Mouse (Mus musculus): ENCODE measurements around the gene Dnaic2. TPM values are rescaled to one million over a fixed set of nuclear protein-coding genes. Genes with fewer than 3 reads are reported as not detected.
A peak's percentile ranks its signal among the peaks of the same experiment; 100 is the strongest.

The Dnaic2 gene
- total RNA-seq, 4 experiments from 2014 or later = 0.47 TPM; not detected in 3

DNA sequence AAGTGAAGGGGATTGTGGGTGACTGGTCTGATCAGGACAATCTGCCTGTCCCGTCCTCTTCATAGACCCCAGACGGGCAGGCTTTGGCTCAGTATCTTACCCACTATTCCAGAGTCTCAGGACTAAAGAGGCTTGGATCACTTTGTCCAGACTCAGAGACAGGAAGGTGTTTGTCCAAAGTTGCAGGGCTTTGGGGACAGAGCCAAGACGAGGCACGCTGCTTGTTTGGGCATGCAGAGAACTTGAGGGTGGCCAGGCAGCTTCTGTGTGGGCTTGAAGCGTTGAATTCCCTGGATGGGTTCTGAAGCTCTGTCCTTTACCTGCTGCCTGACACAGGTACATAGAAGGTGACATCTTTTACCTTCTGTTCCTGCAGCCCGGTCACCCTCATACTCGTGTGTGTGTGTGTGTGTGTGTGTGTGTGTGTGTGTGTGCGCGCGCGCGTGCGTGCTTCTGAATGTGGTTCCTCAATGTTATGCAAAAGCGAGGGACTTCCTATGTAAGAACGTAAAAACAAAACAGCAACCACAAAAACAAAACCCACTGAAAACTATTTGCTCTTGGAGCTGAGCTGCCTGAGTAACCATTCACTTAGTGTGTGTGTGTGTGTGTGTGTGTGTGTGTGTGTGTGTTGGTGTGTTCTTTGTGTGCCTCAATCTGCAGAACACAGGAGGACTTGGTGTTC lies 24.8 kb upstream of the Dnaic2 start:
- DNase-seq (ENCODE audit: low spot score) = no peak

- no peak for DNase-seq (ENCODE audit: low spot score)
Observed at GRCm38 (mm10) chr11:114702996-114703361, 24.2 kb upstream of the Dnaic2 start.

DNA sequence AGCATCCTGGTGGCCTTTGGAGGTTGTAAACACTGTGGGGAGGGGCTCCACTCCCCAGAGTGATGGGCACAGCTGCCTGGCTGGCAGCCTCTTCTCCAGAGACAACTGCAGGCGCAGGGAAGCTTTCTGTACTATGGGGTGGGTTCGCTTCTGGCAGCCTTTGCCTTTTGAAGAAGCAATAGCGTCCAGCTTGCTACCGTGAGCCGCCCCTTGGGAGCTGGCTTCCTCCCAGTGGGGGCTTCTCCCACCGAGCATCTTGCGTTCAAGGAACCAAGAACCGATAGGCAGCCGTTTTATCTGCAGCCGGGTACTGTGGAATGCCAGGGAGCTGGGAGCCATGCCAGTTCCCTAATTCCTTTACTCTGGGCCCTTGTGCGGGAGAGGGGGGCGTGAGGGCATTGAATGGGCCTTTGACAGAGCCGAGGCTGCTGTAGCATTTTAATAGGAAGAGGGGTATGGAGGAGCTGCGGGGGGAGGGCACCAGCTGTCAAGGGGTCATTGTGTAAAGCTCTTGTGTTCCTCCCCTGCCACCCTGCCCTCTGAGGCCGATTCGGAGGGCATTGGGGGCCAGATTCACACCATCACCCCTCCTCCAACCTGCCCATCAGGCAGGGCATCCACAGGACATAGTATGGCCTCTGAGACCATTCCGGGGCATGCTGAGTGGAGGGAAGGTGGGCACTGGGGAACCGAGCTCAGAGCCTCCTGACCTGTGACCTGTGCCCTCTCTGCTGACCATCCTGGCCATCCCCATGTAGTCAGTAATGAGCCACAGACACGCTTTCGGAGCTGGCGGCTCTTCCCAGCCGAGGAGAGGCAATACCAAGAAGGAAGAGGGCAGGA lies 22.9 kb upstream of the Dnaic2 start:
- no peak for DNase-seq (ENCODE audit: low spot score)

DNA sequence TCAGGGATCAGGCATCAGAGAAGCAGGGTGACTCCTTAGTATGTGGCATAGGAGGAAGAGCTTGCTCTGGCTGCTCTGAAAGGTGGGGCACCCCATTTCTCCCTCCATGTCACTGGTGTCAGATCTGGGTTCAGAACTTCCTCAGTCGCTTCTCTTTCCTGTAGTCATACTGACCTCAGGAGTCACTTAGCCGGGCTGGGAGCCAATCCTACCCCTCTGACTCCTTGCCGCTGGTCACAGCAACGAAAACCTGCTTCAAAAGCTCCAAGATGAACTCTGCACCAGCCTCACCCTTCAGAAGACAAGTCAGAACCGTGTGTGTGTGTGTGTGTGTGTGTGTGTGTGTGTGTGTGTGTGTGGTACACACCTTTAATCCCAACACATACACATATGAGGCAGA lies 20.9 kb upstream of the Dnaic2 start:
- no peak for DNase-seq (ENCODE audit: low spot score)

DNA sequence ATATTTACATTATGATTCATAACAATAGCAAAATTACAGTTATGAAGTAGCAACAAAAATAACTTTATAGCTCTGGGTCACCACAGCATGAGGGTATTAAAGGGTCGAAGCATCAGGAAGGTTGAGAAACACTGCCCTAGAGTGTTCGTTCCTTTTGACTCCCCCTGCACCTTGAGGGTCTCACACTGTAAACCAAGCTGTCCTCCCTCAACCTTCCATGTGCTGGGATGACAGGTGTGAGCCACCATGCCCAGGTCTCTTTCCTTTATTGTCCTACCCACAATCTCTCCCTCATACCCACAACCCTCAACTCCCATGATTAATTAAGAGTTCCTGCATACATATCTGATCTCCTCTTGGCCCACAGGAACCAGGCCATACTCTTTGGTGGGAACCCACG lies 15.8 kb upstream of the Dnaic2 start:
- no peak for DNase-seq (ENCODE audit: low spot score)

DNA sequence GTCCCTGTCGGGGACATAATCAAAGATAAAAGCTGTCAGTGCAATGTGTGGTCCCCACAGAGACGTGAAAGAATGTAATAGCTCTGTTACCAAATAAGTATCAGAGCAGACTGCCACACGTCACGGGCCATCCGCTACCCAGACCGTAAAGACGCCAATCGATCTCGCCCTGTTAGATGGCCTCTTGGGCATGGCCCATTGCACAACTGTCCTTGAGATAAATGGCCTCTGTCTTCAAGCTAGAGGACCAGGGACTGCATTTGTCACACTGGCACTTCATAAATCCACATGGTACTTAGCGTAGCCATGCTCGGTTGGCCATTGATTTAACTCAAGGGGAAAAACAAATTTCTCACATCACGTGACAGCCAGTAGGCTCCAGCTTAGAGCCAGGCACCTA lies 15.3 kb upstream of the Dnaic2 start:
- DNase-seq (ENCODE audit: low spot score) = no peak

DNA sequence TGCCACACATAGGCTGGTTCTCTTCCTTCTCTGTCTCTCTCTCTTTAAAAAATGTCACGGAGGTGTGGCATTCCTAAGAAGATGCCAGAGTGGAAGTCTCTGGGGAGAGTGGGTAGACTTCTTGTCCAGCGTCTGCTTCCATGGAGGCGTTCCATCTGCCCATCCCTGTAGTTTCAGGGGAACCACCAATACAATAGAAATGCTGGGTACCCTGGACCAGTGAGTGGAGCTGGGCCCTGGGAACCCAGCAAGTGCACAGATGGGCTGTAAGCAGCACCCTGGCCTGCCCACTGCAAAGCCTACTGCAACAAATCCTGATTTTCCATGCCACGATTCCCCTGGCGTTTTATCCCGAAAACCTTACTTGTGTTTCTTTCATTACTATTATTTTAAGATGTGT lies 12.7 kb upstream of the Dnaic2 start:
- no peak for DNase-seq (ENCODE audit: low spot score)

GRCm38 (mm10) chr11:114715531-114715930 lies 11.7 kb upstream of the Dnaic2 start:
- peak; percentile 67 for DNase-seq (ENCODE audit: low spot score)

GRCm38 (mm10) chr11:114720535-114720934 lies 6.7 kb upstream of the Dnaic2 start:
- no peak for DNase-seq (ENCODE audit: low spot score)

GRCm38 (mm10) chr11:114722438-114722837 lies 4.8 kb upstream of the Dnaic2 start:
- no peak for DNase-seq (ENCODE audit: low spot score)

DNA sequence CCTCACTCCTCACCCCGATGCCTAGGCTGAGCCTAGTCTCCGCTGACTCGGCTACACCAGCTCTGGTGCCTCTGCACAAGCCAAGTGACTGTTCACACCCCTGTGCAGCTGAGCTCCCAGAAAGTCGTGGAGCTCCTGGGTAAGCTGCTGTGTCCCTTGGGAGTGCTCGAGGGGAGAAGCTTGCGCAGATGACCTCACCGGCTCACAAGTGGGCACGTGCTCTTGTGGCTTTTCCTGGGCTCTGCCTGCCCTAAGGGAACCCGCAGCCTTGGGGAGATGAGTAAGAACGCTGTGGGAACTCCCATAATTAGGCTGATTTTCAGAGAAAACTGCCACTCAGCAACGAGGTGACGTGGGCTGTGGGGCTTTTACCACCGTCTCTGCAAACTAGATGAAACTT lies 4.2 kb upstream of the Dnaic2 start:
- no peak for DNase-seq (ENCODE audit: low spot score)

GRCm38 (mm10) chr11:114724787-114725590 lies 2.2 kb upstream of the Dnaic2 start:
- peak; percentile 54 for DNase-seq (ENCODE audit: low spot score)

- no peak for DNase-seq (ENCODE audit: low spot score)
Observed at GRCm38 (mm10) chr11:114727826-114728186, 598 bp downstream of the Dnaic2 start.

DNA sequence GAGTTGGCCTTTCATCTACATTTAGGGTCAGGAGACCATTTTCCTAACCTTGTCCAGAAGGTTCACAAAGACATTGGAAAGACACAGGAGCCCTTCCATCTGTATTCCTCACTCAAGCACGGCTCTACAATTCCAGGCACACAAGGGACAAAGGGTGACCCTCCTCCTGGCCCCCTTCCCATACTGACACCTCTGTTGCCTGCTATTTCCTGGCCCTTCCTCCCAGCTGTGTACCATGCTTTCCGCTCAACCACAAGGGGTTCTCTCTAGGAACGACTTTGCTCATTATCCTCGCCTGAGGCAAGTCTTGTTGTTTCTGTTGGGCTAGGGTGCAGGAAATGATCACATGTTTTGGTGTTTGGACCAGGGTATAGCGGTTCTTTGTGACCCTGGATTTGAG lies 1.1 kb downstream of the Dnaic2 start:
- no peak for DNase-seq (ENCODE audit: low spot score)

- no peak for DNase-seq (ENCODE audit: low spot score)
Observed at GRCm38 (mm10) chr11:114729832-114730363, 2.7 kb downstream of the Dnaic2 start.

- no peak for DNase-seq (ENCODE audit: low spot score)
Observed at GRCm38 (mm10) chr11:114731711-114732110, 4.5 kb downstream of the Dnaic2 start.

DNA sequence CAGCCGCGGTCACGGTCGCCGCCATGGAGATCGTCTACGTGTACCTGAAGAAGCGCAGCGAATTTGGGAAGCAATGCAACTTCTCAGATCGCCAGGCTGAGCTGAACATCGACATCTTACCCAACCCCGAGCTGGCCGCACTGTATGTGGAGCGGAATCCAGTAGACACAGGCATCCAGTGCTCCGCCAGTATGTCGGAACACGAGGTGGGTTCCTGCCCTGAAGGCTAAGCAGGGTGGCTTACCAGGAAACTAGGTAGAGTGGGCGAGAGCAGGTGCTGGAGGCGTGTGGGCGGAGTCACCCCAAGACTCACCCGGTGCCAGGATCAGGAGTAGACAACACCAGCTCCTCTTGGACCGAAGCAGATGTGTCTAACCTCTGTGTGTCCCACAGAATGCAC lies 5.7 kb downstream of the Dnaic2 start:
- no peak for DNase-seq (ENCODE audit: low spot score)

GRCm38 (mm10) chr11:114736111-114736510 lies 8.9 kb downstream of the Dnaic2 start:
- no peak for DNase-seq (ENCODE audit: low spot score)

GRCm38 (mm10) chr11:114736913-114737624 lies 9.9 kb downstream of the Dnaic2 start:
- peak; percentile 38 for DNase-seq (ENCODE audit: low spot score)

- no peak for DNase-seq (ENCODE audit: low spot score)
Observed at GRCm38 (mm10) chr11:114740598-114740997, 13.4 kb downstream of the Dnaic2 start.

- DNase-seq (ENCODE audit: low spot score) = no peak
Observed at GRCm38 (mm10) chr11:114741451-114741850, 14.2 kb downstream of the Dnaic2 start.

Measured in heart, adult 8-10 months (tissue).